Mouse (Mus musculus): ENCODE data around the gene Prkag2. TPM values are rescaled to one million over a fixed set of nuclear protein-coding genes. Genes with fewer than 3 reads are reported as not detected.

Prkag2 gene
- total and polyA plus RNA-seq, 3 experiments: not detected

DNA sequence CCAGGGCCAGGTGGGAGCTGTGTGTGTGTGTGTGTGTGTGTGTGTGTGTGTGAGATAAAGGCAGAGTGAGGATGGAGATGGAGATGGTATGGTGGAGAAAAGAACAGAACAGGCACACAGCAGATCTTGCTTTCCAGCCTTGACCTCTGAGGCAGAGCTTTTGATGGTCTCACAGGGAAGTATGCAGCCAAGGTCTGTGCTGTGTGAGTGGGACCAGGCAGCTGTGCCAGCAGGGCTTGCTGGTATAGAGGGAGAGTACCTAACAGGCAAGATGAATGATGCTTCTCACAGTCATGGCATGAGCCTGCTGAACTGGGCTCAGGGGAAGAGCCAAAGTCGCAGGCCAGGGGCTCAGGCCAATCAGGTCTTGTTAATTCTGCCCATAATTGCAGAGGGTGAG lies 108.9 kb downstream of the Prkag2 start:
- TF ChIP-seq GATA1 (IDR thresholded peaks at IDR 0.05; ENCODE audit: borderline replicate concordance, low read length): no peak
- no peak for TF ChIP-seq GATA2 (IDR thresholded peaks at IDR 0.05; ENCODE audit: borderline replicate concordance, low read depth, low read length)
- TF ChIP-seq CTCF (IDR thresholded peaks at IDR 0.05; ENCODE audit: low read depth, low read length): no peak
- TF ChIP-seq POLR2AphosphoS5 (IDR thresholded peaks at IDR 0.05; ENCODE audit: insufficient replicate concordance, low read depth, low read length): no peak
- no peak for TF ChIP-seq TAL1 (conservative IDR thresholded peaks at IDR 0.05; ENCODE audit: low read depth, low read length)
- Histone ChIP-seq H3K4me1 (ENCODE audit: insufficient read depth, low read depth, low read length) (no peaks in the 10 kb centered on the region), H3K9me3 (replicated peaks) (no peaks in the 10 kb centered on the region), H3K4me3 (ENCODE audit: low read depth, low read length) (no peak overlapping the region), H3K27me3 (ENCODE audit: insufficient read depth, low read length) (peaks cover 5% of the 10 kb centered on the region), H3K36me3 (replicated peaks) (no peaks in the 10 kb centered on the region)
- DNase-seq (ENCODE audit: low spot score) (no peak), ATAC-seq (ENCODE audit: extremely low read depth, insufficient number of reproducible peaks, low FRiP score, poor library complexity, severe bottlenecking) (no peak)

DNA sequence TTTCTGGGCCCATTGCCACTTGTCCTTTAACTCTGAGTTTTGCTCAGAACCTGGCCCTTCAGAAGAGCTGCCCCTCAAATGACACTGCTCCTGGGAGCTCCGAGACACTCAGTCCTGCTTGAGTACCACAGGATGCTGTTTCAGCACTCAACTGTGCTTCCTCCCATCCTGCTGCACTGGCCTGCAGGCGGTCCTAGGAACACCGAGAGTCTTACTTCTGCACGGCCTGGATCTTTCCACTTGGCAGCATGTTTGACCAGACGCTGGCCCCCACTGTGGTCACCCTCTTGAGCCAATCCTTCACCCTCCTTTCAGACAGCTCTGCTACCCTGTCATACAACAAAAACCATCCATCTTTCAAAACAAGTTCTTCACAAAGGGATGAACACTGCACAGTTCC lies 110.0 kb downstream of the Prkag2 start:
- peaks cover 5% of the 10 kb centered on the region for H3K27me3 ChIP-seq (ENCODE audit: insufficient read depth, low read length)
- H3K36me3 ChIP-seq (replicated peaks): no peaks in the 10 kb centered on the region
- H3K9me3 ChIP-seq (replicated peaks): no peaks in the 10 kb centered on the region
- TF ChIP-seq GATA2 (IDR thresholded peaks at IDR 0.05; ENCODE audit: borderline replicate concordance, low read depth, low read length): no peak
- no peak for TF ChIP-seq TAL1 (conservative IDR thresholded peaks at IDR 0.05; ENCODE audit: low read depth, low read length)
- TF ChIP-seq POLR2AphosphoS5 (IDR thresholded peaks at IDR 0.05; ENCODE audit: insufficient replicate concordance, low read depth, low read length): no peak
- no peak for TF ChIP-seq GATA1 (IDR thresholded peaks at IDR 0.05; ENCODE audit: borderline replicate concordance, low read length)
- TF ChIP-seq CTCF (IDR thresholded peaks at IDR 0.05; ENCODE audit: low read depth, low read length): no peak
- no peak for DNase-seq (ENCODE audit: low spot score)
- no peaks in the 10 kb centered on the region for H3K4me1 ChIP-seq (ENCODE audit: insufficient read depth, low read depth, low read length)
- H3K4me3 ChIP-seq (ENCODE audit: low read depth, low read length): no peak overlapping the region
- no peak for ATAC-seq (ENCODE audit: extremely low read depth, insufficient number of reproducible peaks, low FRiP score, poor library complexity, severe bottlenecking)

- Histone ChIP-seq H3K4me3 (ENCODE audit: low read depth, low read length) (no peak overlapping the region), H3K4me1 (ENCODE audit: insufficient read depth, low read depth, low read length) (no peaks in the 10 kb centered on the region), H3K36me3 (replicated peaks) (no peaks in the 10 kb centered on the region), H3K9me3 (replicated peaks) (no peaks in the 10 kb centered on the region), H3K27me3 (ENCODE audit: insufficient read depth, low read length) (peaks cover 5% of the 10 kb centered on the region)
- no peak for TF ChIP-seq GATA2 (IDR thresholded peaks at IDR 0.05; ENCODE audit: borderline replicate concordance, low read depth, low read length)
- TF ChIP-seq POLR2AphosphoS5 (IDR thresholded peaks at IDR 0.05; ENCODE audit: insufficient replicate concordance, low read depth, low read length): no peak
- no peak for TF ChIP-seq GATA1 (IDR thresholded peaks at IDR 0.05; ENCODE audit: borderline replicate concordance, low read length)
- no peak for TF ChIP-seq TAL1 (conservative IDR thresholded peaks at IDR 0.05; ENCODE audit: low read depth, low read length)
- no peak for TF ChIP-seq CTCF (IDR thresholded peaks at IDR 0.05; ENCODE audit: low read depth, low read length)
- DNase-seq (ENCODE audit: low spot score) (no peak), ATAC-seq (ENCODE audit: extremely low read depth, insufficient number of reproducible peaks, low FRiP score, poor library complexity, severe bottlenecking) (no peak)
These were observed 110.8 kb downstream of the Prkag2 start for GRCm38 (mm10) chr5:24989683-24990082.

- no peak for TF ChIP-seq GATA2 (IDR thresholded peaks at IDR 0.05; ENCODE audit: borderline replicate concordance, low read depth, low read length)
These were observed 113.5 kb downstream of the Prkag2 start for GRCm38 (mm10) chr5:24986956-24987355.

DNA sequence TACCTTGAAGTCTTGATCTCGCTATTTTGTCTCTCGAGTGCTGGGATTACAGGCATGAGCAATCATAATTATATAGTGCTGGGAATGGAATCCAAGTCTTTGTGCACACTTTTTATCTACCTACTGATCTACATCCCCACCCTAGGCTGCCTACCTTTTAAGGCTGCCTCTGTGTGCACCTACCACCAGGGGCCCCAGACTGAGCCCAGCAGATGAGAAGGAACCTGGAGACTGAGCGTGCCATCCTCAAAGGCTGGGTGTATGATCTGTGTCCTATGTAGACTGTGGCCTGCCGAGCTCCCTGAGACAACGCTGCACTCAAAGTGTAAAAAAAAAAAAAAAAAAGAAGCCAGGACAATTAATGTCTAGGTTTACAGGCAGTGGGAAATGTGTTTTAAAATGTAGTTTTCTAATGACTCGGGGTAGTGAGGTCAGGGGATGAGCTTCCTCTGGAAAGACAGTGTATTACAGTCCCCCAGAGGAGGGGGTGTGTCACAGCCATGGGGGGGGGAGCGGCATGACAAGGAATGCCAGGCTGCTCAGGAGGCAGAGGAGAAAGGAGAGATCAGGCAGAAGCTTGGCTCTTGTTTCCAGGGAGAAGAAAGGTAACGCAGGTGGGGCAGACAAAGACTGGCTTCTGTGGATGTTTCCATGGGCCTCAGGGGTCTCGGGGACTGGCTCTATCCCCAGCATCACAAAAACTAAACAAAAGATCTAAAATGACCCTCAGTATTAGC lies 114.1 kb downstream of the Prkag2 start:
- no peak for TF ChIP-seq GATA2 (IDR thresholded peaks at IDR 0.05; ENCODE audit: borderline replicate concordance, low read depth, low read length)
- Histone ChIP-seq H3K9me3 (replicated peaks) (no peaks in the 10 kb centered on the region), H3K4me1 (ENCODE audit: insufficient read depth, low read depth, low read length) (peaks cover 3% of the 10 kb centered on the region; the same call in 1 of the 2 replicates), H3K4me3 (ENCODE audit: low read depth, low read length) (no peak overlapping the region), H3K27me3 (ENCODE audit: insufficient read depth, low read length) (peaks cover 27% of the 10 kb centered on the region), H3K36me3 (replicated peaks) (no peaks in the 10 kb centered on the region)
- no peak for DNase-seq (ENCODE audit: low spot score)
- ATAC-seq (ENCODE audit: extremely low read depth, insufficient number of reproducible peaks, low FRiP score, poor library complexity, severe bottlenecking): no peak

More at GRCm38 (mm10) chr5:24986956-24987355, 113.5 kb downstream of the Prkag2 start:
- Histone ChIP-seq H3K4me1 (ENCODE audit: insufficient read depth, low read depth, low read length) (peaks cover 3% of the 10 kb centered on the region; the same call in 1 of the 2 replicates), H3K36me3 (replicated peaks) (no peaks in the 10 kb centered on the region), H3K27me3 (ENCODE audit: insufficient read depth, low read length) (peaks cover 22% of the 10 kb centered on the region), H3K9me3 (replicated peaks) (no peaks in the 10 kb centered on the region), H3K4me3 (ENCODE audit: low read depth, low read length) (no peak overlapping the region)
- DNase-seq (ENCODE audit: low spot score) (no peak), ATAC-seq (ENCODE audit: extremely low read depth, insufficient number of reproducible peaks, low FRiP score, poor library complexity, severe bottlenecking) (no peak)

DNA sequence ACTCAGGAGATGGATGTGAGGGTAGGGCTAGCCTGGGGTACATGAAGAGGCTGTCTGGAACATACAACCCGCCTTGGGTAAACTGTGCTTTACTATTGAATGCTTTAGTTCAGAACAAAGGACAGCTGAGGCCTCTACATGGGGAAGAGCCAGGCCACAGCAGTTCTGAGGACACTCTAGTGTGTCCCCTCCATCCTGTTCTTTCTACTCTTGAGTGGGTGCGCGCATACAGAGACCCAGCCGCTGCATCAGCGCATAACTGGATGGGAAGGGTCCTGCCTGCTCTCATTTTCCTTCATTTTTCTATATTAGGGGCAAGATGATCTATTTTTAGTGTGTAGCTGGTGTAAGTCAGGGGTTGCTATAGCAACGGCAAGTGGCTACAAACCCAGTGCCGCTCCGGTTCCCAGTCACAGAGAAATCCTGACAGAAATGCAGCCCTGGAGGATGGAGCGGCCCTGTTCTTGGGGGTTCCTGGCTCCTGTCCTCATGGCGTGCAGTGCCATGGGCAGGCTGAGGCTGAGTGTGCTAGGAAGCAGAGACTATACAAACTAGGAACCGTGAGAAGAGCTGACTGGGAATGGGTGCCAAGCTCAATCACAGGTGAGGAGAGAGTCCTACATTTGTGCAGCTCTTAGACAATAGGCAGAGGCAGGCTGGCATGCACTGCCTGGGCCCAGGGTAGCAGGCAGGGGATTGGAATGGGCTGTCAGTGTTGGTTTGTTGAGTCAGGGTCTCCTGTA lies 114.8 kb downstream of the Prkag2 start:
- Histone ChIP-seq H3K4me3 (ENCODE audit: low read depth, low read length) (no peak overlapping the region), H3K4me1 (ENCODE audit: insufficient read depth, low read depth, low read length) (peaks cover 6% of the 10 kb centered on the region), H3K9me3 (replicated peaks) (no peaks in the 10 kb centered on the region), H3K36me3 (replicated peaks) (no peaks in the 10 kb centered on the region), H3K27me3 (ENCODE audit: insufficient read depth, low read length) (peaks cover 29% of the 10 kb centered on the region)
- no peak for DNase-seq (ENCODE audit: low spot score)
- TF ChIP-seq CTCF (IDR thresholded peaks at IDR 0.05; ENCODE audit: low read depth, low read length) (no peak), GATA2 (IDR thresholded peaks at IDR 0.05; ENCODE audit: borderline replicate concordance, low read depth, low read length) (no peak), POLR2AphosphoS5 (IDR thresholded peaks at IDR 0.05; ENCODE audit: insufficient replicate concordance, low read depth, low read length) (no peak), GATA1 (IDR thresholded peaks at IDR 0.05; ENCODE audit: borderline replicate concordance, low read length) (no peak), TAL1 (conservative IDR thresholded peaks at IDR 0.05; ENCODE audit: low read depth, low read length) (no peak)
- no peak for ATAC-seq (ENCODE audit: extremely low read depth, insufficient number of reproducible peaks, low FRiP score, poor library complexity, severe bottlenecking)

All from G1E (cell line).